Mouse (Mus musculus): ENCODE results near the gene Scgb2b17. TPM values are rescaled to one million over a fixed set of nuclear protein-coding genes. Genes with fewer than 3 reads are reported as not detected.
"Not testable (repeated sequence)": the region's sequence is repeated elsewhere in the genome, so short reads cannot be mapped to it uniquely, and the experiment has no call there.

The Scgb2b17 gene
- polyA plus RNA-seq (2012; rRNA removed) = not detected in 2 replicates

GRCm38 (mm10) chr7:33056461-33056860 lies at the start of gene Scgb2b17:
Scgb2b17 (minus strand) TSS chr7:33056561.
- H3K27ac ChIP-seq (ENCODE audit: insufficient read depth, low read length); H3K4me1 ChIP-seq (ENCODE audit: control insufficient read depth, insufficient read depth, low read length); H3K4me3 ChIP-seq (ENCODE audit: insufficient read depth, low read length): not testable (repeated sequence)

DNA sequence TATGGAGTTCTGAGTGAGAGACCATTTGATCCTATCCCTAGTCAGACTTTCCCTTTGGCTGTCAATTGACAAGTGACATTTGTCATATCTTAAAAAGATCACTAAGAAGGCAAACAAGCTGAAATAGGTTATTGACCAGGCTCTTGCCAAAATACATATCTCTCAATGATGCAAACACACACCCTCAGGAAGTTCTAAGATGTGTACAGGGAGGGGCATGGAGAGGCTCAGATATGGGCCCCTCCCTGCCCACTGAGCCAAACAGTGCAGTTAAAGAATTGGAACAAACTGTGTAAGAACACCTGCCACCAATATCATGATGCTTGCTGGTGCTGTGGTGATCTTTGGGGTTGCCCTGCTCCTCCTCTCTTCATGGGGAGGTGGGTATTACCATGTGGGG lies 6.8 kb upstream of the Scgb2b17 start, which contains the start of gene Scgb1b17:
TSS of gene Scgb1b17 (plus strand) at position 301 of the 400 bp plus-strand sequence.
- not testable (repeated sequence) for H3K4me1 ChIP-seq (ENCODE audit: control insufficient read depth, insufficient read depth, low read length); H3K27ac ChIP-seq (ENCODE audit: insufficient read depth, low read length); H3K4me3 ChIP-seq (ENCODE audit: insufficient read depth, low read length)

Other genes with a start within 250 kb of the Scgb2b17 start
- not detected in 2 replicates for gene Scgb2b15, start 226.9 kb downstream of the Scgb2b17 start, polyA plus RNA-seq (2012; rRNA removed)
- gene Scgb1b15, start 220.0 kb downstream of the Scgb2b17 start, polyA plus RNA-seq (2012; rRNA removed) = not detected in 2 replicates
- gene Scgb1b17, start 6.9 kb upstream of the Scgb2b17 start, polyA plus RNA-seq (2012; rRNA removed) = not detected in 2 replicates
- gene Scgb2b18, start 117.3 kb upstream of the Scgb2b17 start, polyA plus RNA-seq (2012; rRNA removed) = not detected in 2 replicates
- not detected in 2 replicates for gene Scgb1b18, start 129.0 kb upstream of the Scgb2b17 start, polyA plus RNA-seq (2012; rRNA removed)
- gene Scgb2b19, start 223.8 kb upstream of the Scgb2b17 start, polyA plus RNA-seq (2012; rRNA removed) = not detected in 2 replicates
- gene Scgb1b19, start 230.7 kb upstream of the Scgb2b17 start, polyA plus RNA-seq (2012; rRNA removed) = not detected in 2 replicates

Data from cortical plate, adult 2 months (tissue).